Mouse (Mus musculus) liver, adult 2 months (tissue): ENCODE data around the gene 4930402F06Rik.

Experiments
- CTCF ChIP-seq: fragments of 200-500 bp; IDR thresholded peaks from 2 replicates; pipeline ENCODE4 v1.5.1; 2011; ENCODE audit warnings: low read depth, low read length, control low read depth
- POLR2A ChIP-seq: fragments of 200-500 bp; IDR thresholded peaks from 2 replicates; pipeline ENCODE4 v1.6.1; 2011; ENCODE audit warnings: low read length, control low read depth; ENCODE audit not compliant: insufficient read depth; ENCODE audit errors: extremely low read depth

- TF ChIP-seq CTCF (no peak), POLR2A (no peak)
Measured at GRCm38 (mm10) chr2:35409466-35409865, 12.5 kb upstream of the 4930402F06Rik start.
